Mouse (Mus musculus) forebrain, embryonic 11.5 days (tissue): Measurements from ENCODE around the gene Angptl8. TPM values are rescaled to one million over a fixed set of nuclear protein-coding genes. Genes with fewer than 3 reads are reported as not detected.

ENCODE experiments used
- ATAC-seq: fragments of 200-750 bp; cut with Nextera tagmentation; replicated peaks from 2 replicates; pipeline ENCODE4 v1.8.0; 2017; ENCODE audit warnings: moderate TSS enrichment; ENCODE audit not compliant: low FRiP score
- DNase-seq: peaks from one replicate; pipeline ENCODE4 v3.0.0-alpha.2; 2017; ENCODE audit warnings: low spot score
- H3K27ac ChIP-seq: fragments of 300-500 bp; sonication (generic); 2 replicates; pipeline ENCODE4 v1.5.1; 2014; ENCODE audit warnings: low read depth, low read length
- H3K27me3 ChIP-seq: fragments of 300-500 bp; sonication (generic); 2 replicates; pipeline ENCODE4 v1.6.1; 2014; ENCODE audit warnings: mild to moderate bottlenecking, low read length, mixed read lengths; ENCODE audit not compliant: control insufficient read depth, insufficient read depth
- H3K36me3 ChIP-seq: fragments of 300-500 bp; sonication (generic); 2 replicates; pipeline ENCODE4 v1.6.1; 2014; ENCODE audit warnings: mild to moderate bottlenecking, low read length, moderate library complexity, mixed read lengths; ENCODE audit not compliant: control insufficient read depth, insufficient read depth
- H3K4me1 ChIP-seq: fragments of 300-500 bp; sonication (generic); replicated peaks from 2 replicates; pipeline ENCODE4 v1.6.1; 2014; ENCODE audit warnings: low read length, mixed read lengths; ENCODE audit not compliant: control insufficient read depth, insufficient read depth
- H3K4me2 ChIP-seq: fragments of 300-500 bp; sonication (generic); 2 replicates; pipeline ENCODE4 v1.6.1; 2014; ENCODE audit warnings: low read depth, mild to moderate bottlenecking, low read length, moderate library complexity, mixed read lengths; ENCODE audit not compliant: severe bottlenecking
- H3K4me3 ChIP-seq: fragments of 300-500 bp; sonication (generic); 2 replicates; pipeline ENCODE4 v1.5.1; 2014; ENCODE audit warnings: low read depth, low read length
- H3K9ac ChIP-seq: fragments of 300-500 bp; sonication (generic); 2 replicates; pipeline ENCODE4 v1.6.1; 2014; ENCODE audit warnings: low read length
- H3K9me3 ChIP-seq: fragments of 300-500 bp; sonication (generic); 2 replicates; pipeline ENCODE4 v1.6.1; 2016; ENCODE audit warnings: low read length, mixed read lengths; ENCODE audit not compliant: control insufficient read depth
- WGBS: fragments of 180-500 bp; shearing (Covaris S2); extraction: QIAGEN DNeasy Blood & Tissue Kit; methylation state at CpG from one replicate; pipeline ENCODE4 v1.1.7; 2014; 5-methylcytosine and 5-hydroxymethylcytosine counted together
- polyA plus RNA-seq: library from polyadenylated mRNA; unstranded; fragments of >200 nt; fragmentation: Nextera tagmentation; extraction: Ambion mirVana; gene quantifications from 2 replicates; pipeline ENCODE4 v1.2.1, GENCODE M21; 2014

Angptl8 gene
- polyA plus RNA-seq, 1 experiment from 2014 or later: 0.60 TPM

- 0 out of 2 replicates have a peak, but pooled peaks cover 5% of the 10 kb centered on the region for H3K4me1 ChIP-seq
- DNase-seq: no peak
Measured at GRCm38 (mm10) chr9:21801591-21801990, 33.7 kb upstream of the Angptl8 start.

DNA sequence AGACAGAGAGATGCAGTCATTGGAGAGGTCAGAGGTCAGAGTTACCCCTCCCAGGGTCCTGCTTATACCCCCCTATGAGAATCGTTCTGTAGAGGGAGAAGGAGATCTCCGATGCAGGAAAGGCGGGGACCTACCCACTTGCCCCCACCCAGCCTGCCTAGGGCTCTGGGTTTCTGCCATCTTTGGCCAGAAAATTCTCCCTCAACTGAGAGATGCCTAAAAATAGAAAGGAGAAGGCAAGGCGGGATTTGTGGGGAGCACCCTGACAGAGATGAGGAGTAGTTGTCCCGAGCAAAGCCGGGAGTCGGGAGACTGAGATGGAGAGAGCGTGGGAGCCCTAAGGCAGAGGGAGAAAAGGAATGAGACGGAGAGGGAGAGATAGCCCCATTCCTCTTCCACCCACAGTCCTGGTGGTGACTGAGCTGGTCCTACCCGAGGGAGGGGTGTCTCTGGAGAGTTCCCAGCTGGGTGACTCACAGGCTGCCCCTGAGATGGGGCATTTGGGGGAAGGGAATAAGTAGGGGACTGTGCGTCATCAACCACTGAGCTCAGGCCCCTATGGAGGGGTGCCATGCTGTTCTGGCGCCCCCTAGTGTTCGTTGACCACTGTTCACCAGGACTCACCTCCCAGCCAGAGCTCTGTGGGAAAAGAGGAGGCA is 31.2 kb upstream of the Angptl8 start:
- ATAC-seq: peak; percentile 94

More at GRCm38 (mm10) chr9:21801591-21801990, 33.7 kb upstream of the Angptl8 start:
- H3K27me3 ChIP-seq: no peaks in the 10 kb centered on the region
- no peaks in the 10 kb centered on the region for H3K36me3 ChIP-seq
- H3K4me3 ChIP-seq: no peak overlapping the region
- WGBS: 88% methylated on average over 7 of the region's 7 CpGs
- no peaks in the 10 kb centered on the region for H3K9me3 ChIP-seq
- H3K9ac ChIP-seq: no peak overlapping the region
- no peak overlapping the region for H3K4me2 ChIP-seq
- ATAC-seq: no peak
- no peak overlapping the region for H3K27ac ChIP-seq

GRCm38 (mm10) chr9:21806363-21806762 is 28.9 kb upstream of the Angptl8 start:
- Histone ChIP-seq H3K36me3 (no peaks in the 10 kb centered on the region), H3K27ac (no peak overlapping the region), H3K27me3 (no peaks in the 10 kb centered on the region), H3K4me1 (0 out of 2 replicates have a peak, but pooled peaks cover 2% of the 10 kb centered on the region), H3K9me3 (no peaks in the 10 kb centered on the region), H3K4me2 (no peak overlapping the region), H3K4me3 (no peak overlapping the region), H3K9ac (no peak overlapping the region)
- ATAC-seq (no peak), DNase-seq (no peak)
- WGBS: 70% methylated on average over 3 of the region's 3 CpGs

More for the DNA sequence above, 31.2 kb upstream of the Angptl8 start:
- Histone ChIP-seq H3K9me3 (no peaks in the 10 kb centered on the region), H3K4me2 (no peak overlapping the region), H3K27ac (no peak overlapping the region), H3K9ac (peak overlapping the region; percentile 29; the same call in 1 of the 2 replicates), H3K4me3 (no peak overlapping the region), H3K36me3 (no peaks in the 10 kb centered on the region), H3K4me1 (0 out of 2 replicates have a peak, but pooled peaks cover 2% of the 10 kb centered on the region), H3K27me3 (no peaks in the 10 kb centered on the region)
- 53% methylated on average over 13 of the region's 13 CpGs for WGBS
- peak; percentile 88 for DNase-seq

DNA sequence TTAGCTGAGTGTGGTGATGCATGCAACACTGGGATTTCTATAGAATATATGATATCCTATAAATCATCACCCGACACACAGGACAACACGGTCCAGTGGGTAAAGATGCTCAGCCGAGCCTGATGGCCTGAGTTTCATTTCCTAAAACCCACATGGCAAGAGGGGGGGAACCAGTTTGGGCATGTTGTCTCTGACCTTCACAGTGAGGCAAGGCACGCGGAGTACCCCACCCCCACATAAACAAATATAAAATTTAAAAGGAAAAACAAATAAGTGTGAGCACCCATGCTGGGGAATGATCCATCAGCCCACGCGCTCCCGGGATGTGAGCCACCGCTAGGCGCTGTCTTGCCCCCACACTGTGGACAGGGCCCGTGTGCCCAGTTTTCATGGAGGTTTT is 28.3 kb upstream of the Angptl8 start:
- no peak overlapping the region for H3K4me3 ChIP-seq
- H3K27ac ChIP-seq: no peak overlapping the region
- no peak overlapping the region for H3K9ac ChIP-seq
- H3K27me3 ChIP-seq: no peaks in the 10 kb centered on the region
- 0 out of 2 replicates have a peak, but pooled peaks cover 2% of the 10 kb centered on the region for H3K4me1 ChIP-seq
- H3K4me2 ChIP-seq: no peak overlapping the region
- no peaks in the 10 kb centered on the region for H3K36me3 ChIP-seq
- WGBS: 90% methylated on average over 11 of the region's 11 CpGs
- no peak for DNase-seq
- H3K9me3 ChIP-seq: no peaks in the 10 kb centered on the region
- no peak for ATAC-seq

DNA sequence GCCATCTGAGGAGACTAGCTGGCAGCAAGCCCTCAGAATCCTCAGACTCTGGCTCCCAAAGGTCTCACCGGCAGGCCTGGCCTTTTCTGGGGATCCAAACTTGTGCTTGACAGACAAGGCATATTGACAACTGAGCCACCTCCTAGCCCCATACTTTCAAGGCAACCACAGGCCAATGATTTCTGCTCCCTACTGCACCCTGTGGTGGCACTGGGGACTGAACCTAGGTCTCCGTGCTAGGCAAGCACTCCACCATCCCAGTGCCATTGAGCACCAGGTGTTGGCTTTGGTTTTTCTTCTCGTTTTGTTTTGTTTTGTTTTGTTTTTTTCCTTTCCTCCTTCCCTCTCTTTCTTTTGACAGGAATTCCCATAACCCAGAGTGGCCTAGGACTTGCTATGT is 26.7 kb upstream of the Angptl8 start:
- Histone ChIP-seq H3K9ac (no peak overlapping the region), H3K36me3 (no peaks in the 10 kb centered on the region), H3K4me2 (no peak overlapping the region), H3K27me3 (no peaks in the 10 kb centered on the region), H3K4me1 (0 out of 2 replicates have a peak, but pooled peaks cover 2% of the 10 kb centered on the region), H3K4me3 (no peak overlapping the region), H3K27ac (no peak overlapping the region), H3K9me3 (no peaks in the 10 kb centered on the region)
- no peak for DNase-seq
- WGBS: 61% methylated on average over 3 of the region's 3 CpGs
- ATAC-seq: no peak

GRCm38 (mm10) chr9:21811170-21811569 is 24.1 kb upstream of the Angptl8 start:
- no peak for ATAC-seq
- DNase-seq: no peak
- 97% methylated on average over 5 of the region's 5 CpGs for WGBS
- no peaks in the 10 kb centered on the region for H3K27me3 ChIP-seq
- H3K4me1 ChIP-seq: no peaks in the 10 kb centered on the region
- H3K4me2 ChIP-seq: no peak overlapping the region
- no peaks in the 10 kb centered on the region for H3K9me3 ChIP-seq
- H3K4me3 ChIP-seq: no peak overlapping the region
- H3K36me3 ChIP-seq: no peaks in the 10 kb centered on the region
- no peak overlapping the region for H3K27ac ChIP-seq
- no peak overlapping the region for H3K9ac ChIP-seq

DNA sequence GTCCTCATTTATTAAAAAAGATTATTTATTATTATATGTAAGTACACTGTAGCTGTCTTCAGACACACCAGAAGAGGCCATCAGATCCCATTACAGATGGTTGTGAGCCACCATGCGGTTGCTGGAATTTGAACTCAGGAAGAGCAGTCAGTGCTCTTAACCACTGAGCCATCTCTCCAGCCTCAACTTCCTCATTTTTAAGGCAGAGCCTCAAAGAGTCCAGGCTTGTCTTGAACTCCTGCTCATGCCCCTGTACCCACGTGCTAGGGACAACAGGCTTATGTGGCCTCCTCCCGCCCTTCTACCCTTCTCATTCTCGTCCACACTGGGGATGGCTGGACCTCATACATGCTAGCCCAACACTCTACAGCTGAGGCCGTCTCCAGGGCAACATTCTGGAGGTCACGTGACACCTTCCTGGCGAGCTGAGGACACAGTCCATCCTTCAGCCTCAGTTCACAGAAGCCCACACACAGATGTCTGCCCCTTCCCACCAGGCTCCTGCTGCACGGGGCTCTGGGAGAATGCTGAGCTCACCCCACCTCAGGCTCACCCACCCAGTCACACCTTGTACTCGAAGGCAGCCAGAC is 18.5 kb upstream of the Angptl8 start:
- Histone ChIP-seq H3K27me3 (no peaks in the 10 kb centered on the region), H3K4me3 (no peak overlapping the region), H3K9me3 (no peaks in the 10 kb centered on the region), H3K27ac (no peak overlapping the region), H3K4me2 (no peak overlapping the region), H3K4me1 (no peaks in the 10 kb centered on the region), H3K36me3 (no peaks in the 10 kb centered on the region), H3K9ac (no peak overlapping the region)
- ATAC-seq: no peak
- 83% methylated on average over 9 of the region's 9 CpGs for WGBS
- no peak for DNase-seq

DNA sequence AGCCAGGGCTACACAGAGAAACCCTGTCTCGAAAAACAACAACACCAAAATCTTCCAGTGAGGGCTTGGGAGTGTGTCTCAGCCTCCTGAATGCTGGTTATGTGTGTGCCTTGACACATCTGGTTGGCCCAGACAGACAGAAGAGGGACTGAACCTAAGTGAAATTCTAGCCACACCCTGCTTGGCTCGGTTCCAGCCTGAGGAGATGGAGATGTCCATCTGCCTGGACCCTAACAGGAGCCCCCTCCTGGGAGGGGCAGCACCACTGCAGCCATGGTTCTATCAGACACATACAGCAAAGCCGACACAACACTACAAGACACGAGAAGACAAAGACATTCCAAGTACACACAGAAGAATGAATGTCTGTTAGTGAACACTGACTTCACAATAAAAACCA is 17.2 kb upstream of the Angptl8 start:
- H3K9ac ChIP-seq: no peak overlapping the region
- DNase-seq: no peak
- no peaks in the 10 kb centered on the region for H3K36me3 ChIP-seq

DNA sequence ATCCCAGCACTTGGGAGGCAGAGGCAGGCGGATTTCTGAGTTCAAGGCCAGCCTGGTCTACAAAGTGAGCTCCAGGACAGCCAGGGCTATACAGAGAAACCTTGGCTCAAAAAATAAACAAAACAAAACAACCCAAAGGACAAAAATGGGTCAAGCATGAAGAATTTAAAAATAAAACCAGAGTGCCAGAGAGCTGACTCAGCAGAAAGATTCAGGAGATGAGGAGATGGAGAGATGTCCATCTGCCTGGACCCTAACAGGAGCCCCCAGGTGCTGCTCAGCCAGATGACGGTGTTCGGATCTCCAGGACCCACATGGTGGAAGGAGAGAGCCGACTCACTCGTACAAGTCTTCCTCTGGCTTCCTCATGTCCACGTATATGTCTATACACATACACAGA is 16.7 kb upstream of the Angptl8 start:
- ATAC-seq: no peak
- no peak overlapping the region for H3K27ac ChIP-seq
- no peaks in the 10 kb centered on the region for H3K9me3 ChIP-seq
- no peaks in the 10 kb centered on the region for H3K27me3 ChIP-seq
- no peak overlapping the region for H3K4me2 ChIP-seq
- no peak overlapping the region for H3K4me3 ChIP-seq
- DNase-seq: no peak
- WGBS: 92% methylated on average over 6 of the region's 6 CpGs
- H3K4me1 ChIP-seq: no peaks in the 10 kb centered on the region
- H3K9ac ChIP-seq: no peak overlapping the region
- H3K36me3 ChIP-seq: no peaks in the 10 kb centered on the region

More for the DNA sequence above, 17.2 kb upstream of the Angptl8 start:
- Histone ChIP-seq H3K27me3 (no peaks in the 10 kb centered on the region), H3K4me3 (no peak overlapping the region), H3K4me2 (no peak overlapping the region), H3K4me1 (no peaks in the 10 kb centered on the region), H3K27ac (no peak overlapping the region), H3K9me3 (no peaks in the 10 kb centered on the region)
- 83% methylated on average over 4 of the region's 4 CpGs for WGBS
- no peak for ATAC-seq
